Mouse (Mus musculus) stomach, postnatal 0 days (tissue): ENCODE measurements around the gene Kctd15.
A peak's percentile ranks its signal among the peaks of the same experiment; 100 is the strongest.

ENCODE experiments used
- CTCF ChIP-seq: IDR thresholded peaks from 2 replicates; pipeline ENCODE4 v1.5.1; 2016; ENCODE audit warnings: antibody characterized with exemption, low read depth, mild to moderate bottlenecking, moderate library complexity
- EP300 ChIP-seq: optimal IDR thresholded peaks from 2 replicates; pipeline ENCODE3; 2016; ENCODE audit warnings: antibody characterized with exemption

DNA sequence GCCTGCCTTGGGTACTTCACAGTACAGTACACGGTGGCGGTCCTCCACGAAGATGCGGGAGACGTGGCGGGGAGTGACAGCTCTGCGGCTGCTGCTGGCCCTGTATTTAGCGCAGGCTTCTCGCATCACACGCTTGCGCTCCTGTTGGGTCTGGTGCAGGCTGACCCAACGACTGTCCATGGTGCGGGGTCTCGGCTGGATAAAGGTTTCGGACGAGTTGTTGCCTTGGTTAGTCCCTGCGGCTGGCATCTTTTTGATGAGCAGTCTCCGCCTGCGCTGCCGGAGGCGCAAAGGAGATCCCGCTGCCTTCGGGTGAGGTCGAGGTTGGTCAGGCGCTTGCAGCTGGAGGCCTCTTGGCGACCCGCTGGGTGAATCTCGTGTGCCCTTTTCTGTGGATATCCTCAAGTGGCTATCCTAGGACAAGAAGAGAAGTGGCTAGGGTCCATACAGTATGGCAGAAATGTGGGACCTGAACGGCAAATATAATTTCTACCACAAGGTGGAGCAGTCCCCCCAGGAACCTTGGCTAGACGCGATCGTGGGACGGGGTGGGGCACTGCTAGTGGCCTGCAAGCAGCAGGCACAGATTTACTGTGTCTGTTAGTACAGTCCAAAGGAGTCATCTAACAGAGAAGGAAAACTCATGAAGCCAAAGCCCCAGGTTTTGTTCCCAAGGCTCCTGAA, 19.4 kb upstream of the Kctd15 start:
- TF ChIP-seq CTCF = peak; percentile 95
- no peak for TF ChIP-seq EP300
